13 mouse cellular contexts compared by ENCODE assay signal in genomic region chrX:105391029-105391428, GRCm38 (mm10).
DNase-seq lines count a peak whose midpoint lies in the region; ATAC-seq and TF ChIP-seq lines count a peak whose summit lies in the region.
"Had no signal": no experiment of that assay in that cellular context is flagged by ENCODE, and none has a peak within 500 bp of the region (broad histone marks: within the 10 kb centered on the region; RNA-seq: fewer than 3 reads in every experiment).

No protein-coding gene starts in this region.

- H3K27me3 ChIP-seq in forebrain, embryonic 13.5 days = peaks cover 12% of the 10 kb centered on the region; the same call in 1 of the 2 replicates
- peaks cover 99% of the 10 kb centered on the region for H3K27me3 ChIP-seq in midbrain, embryonic 10.5 days (ENCODE audit: low read depth, poor library complexity, severe bottlenecking)

- peak; percentile 1; the same call in 1 of the 2 replicates for ATAC-seq in forebrain, embryonic 13.5 days

- H3K27ac ChIP-seq in forebrain, embryonic 13.5 days = peak overlapping the region; percentile 83; the same call in 1 of the 2 replicates
- peak overlapping the region; percentile 87 for H3K27ac ChIP-seq in midbrain, embryonic 10.5 days (replicated peaks)
- H3K27ac ChIP-seq: embryonic facial prominence, embryonic 15.5 days; heart, embryonic 13.5 days; limb, embryonic 15.5 days; stomach, postnatal 0 days had no signal

- peak overlapping the region; percentile 41 for H3K4me3 ChIP-seq in forebrain, embryonic 13.5 days
- H3K4me3 ChIP-seq in midbrain, embryonic 10.5 days = peak overlapping the region; percentile 53
- H3K4me3 ChIP-seq: embryonic facial prominence, embryonic 15.5 days; heart, embryonic 13.5 days; limb, embryonic 15.5 days had no signal

- no peaks in the 10 kb centered on the region for H3K9me3 ChIP-seq in forebrain, embryonic 13.5 days (replicated peaks)
- no peaks in the 10 kb centered on the region for H3K9me3 ChIP-seq in midbrain, embryonic 10.5 days (replicated peaks)
- H3K9me3 ChIP-seq: embryonic facial prominence, embryonic 15.5 days; heart, embryonic 13.5 days; limb, embryonic 15.5 days had no signal

- TF ChIP-seq CTCF in brain, embryonic 14.5 days (IDR thresholded peaks at IDR 0.05; ENCODE audit: borderline replicate concordance, extremely low read depth, insufficient read depth, insufficient read length) = no peak

- DNase-seq in MN1 (ENCODE audit: low spot score) = peak; percentile 12
- peak; percentile 31 for DNase-seq in brain, embryonic 14.5 days (ENCODE audit: low read depth)
- DNase-seq in midbrain, embryonic 10.5 days (ENCODE audit: low spot score) = no peak
- DNase-seq in Muller cell, postnatal 12 days (ENCODE audit: inconsistent ontology term) = no peak
- no peak for DNase-seq in urinary bladder, postnatal 25 days (ENCODE audit: low spot score)
- DNase-seq in kidney, adult 9 months = no peak
- no peak for DNase-seq in natural killer cell, adult 2 months (ENCODE audit: low spot score in 2 of 2)
- DNase-seq: kidney, adult 18-20 months had no signal

- no peak for TF ChIP-seq POLR2A in brain, embryonic 14.5 days (IDR thresholded peaks at IDR 0.05; ENCODE audit: borderline replicate concordance, extremely low read depth, insufficient read depth, insufficient read length, poor library complexity, severe bottlenecking)

- peak overlapping the region; percentile 50 for H3K9ac ChIP-seq in forebrain, embryonic 13.5 days
- H3K9ac ChIP-seq: embryonic facial prominence, embryonic 15.5 days; heart, embryonic 13.5 days; limb, embryonic 15.5 days had no signal

- peaks cover 11% of the 10 kb centered on the region for H3K4me1 ChIP-seq in forebrain, embryonic 13.5 days
- peaks cover 24% of the 10 kb centered on the region for H3K4me1 ChIP-seq in midbrain, embryonic 10.5 days
- H3K4me1 ChIP-seq: embryonic facial prominence, embryonic 15.5 days; heart, embryonic 13.5 days; limb, embryonic 15.5 days had no signal

- H3K36me3 ChIP-seq in forebrain, embryonic 13.5 days (ENCODE audit: poor library complexity, severe bottlenecking) = peaks cover 16% of the 10 kb centered on the region
- H3K36me3 ChIP-seq in midbrain, embryonic 10.5 days = peaks cover 21% of the 10 kb centered on the region
- H3K36me3 ChIP-seq: embryonic facial prominence, embryonic 15.5 days; heart, embryonic 13.5 days; limb, embryonic 15.5 days had no signal

- H3K4me2 ChIP-seq in forebrain, embryonic 13.5 days = peak overlapping the region; percentile 63
- H3K4me2 ChIP-seq: embryonic facial prominence, embryonic 15.5 days; heart, embryonic 13.5 days; limb, embryonic 15.5 days had no signal

Comparison
In these comparisons a context has a peak if more than half of its experiments do, and no peak if none do; other contexts are left out.
1. DNase-seq: peak in MN1 (single experiment) and brain, embryonic 14.5 days (single experiment); none in midbrain, embryonic 10.5 days (single experiment), Muller cell, postnatal 12 days (single experiment), urinary bladder, postnatal 25 days (single experiment), kidney, adult 9 months (single experiment) and natural killer cell, adult 2 months (0 of 2).